Mouse (Mus musculus) heart, embryonic 14.5 days (tissue): ENCODE measurements around the gene Ocln. TPM values are rescaled to one million over a fixed set of nuclear protein-coding genes. Genes with fewer than 3 reads are reported as not detected.

Experiments
- ATAC-seq: fragments of 200-750 bp; cut with Nextera tagmentation; 2 replicates; pipeline ENCODE4 v1.8.0; 2017; ENCODE audit warnings: low read depth, moderate TSS enrichment; ENCODE audit not compliant: insufficient number of reproducible peaks, insufficient read depth, low FRiP score
- H3K27ac ChIP-seq, 2 experiments: fragments of 200-500 bp in 1 of 2; fragments of 300-500 bp in 1 of 2; sonication (generic) in 1 of 2; replicated peaks in 1 of 2; 2 replicates each; pipeline ENCODE4 v1.5.1; 2012 to 2014; ENCODE audit warnings: low read depth in 2 of 2, low read length in 2 of 2, control low read depth in 1 of 2, mild to moderate bottlenecking in 1 of 2, mixed read lengths in 1 of 2; ENCODE audit not compliant: control insufficient read depth in 1 of 2, insufficient read depth in 1 of 2
- H3K27me3 ChIP-seq: fragments of 300-500 bp; sonication (generic); 2 replicates; pipeline ENCODE4 v1.6.1; 2014; ENCODE audit warnings: mild to moderate bottlenecking, low read length, control low read depth; ENCODE audit not compliant: control insufficient read depth, insufficient read depth
- H3K36me3 ChIP-seq: fragments of 300-500 bp; sonication (generic); 2 replicates; pipeline ENCODE4 v1.6.1; 2014; ENCODE audit warnings: mild to moderate bottlenecking, control low read depth, low read length, mixed read lengths; ENCODE audit not compliant: control insufficient read depth, insufficient read depth
- H3K4me1 ChIP-seq, 2 experiments: fragments of 200-500 bp in 1 of 2; fragments of 300-500 bp in 1 of 2; sonication (generic) in 1 of 2; 2 replicates each; pipeline ENCODE4 v1.6.1; 2012 to 2014; ENCODE audit warnings: low read length in 2 of 2, control low read depth in 1 of 2, mixed read lengths in 1 of 2; ENCODE audit not compliant: control insufficient read depth in 2 of 2, insufficient read depth in 2 of 2
- H3K4me2 ChIP-seq: fragments of 300-500 bp; sonication (generic); 2 replicates; pipeline ENCODE4 v1.6.1; 2014; ENCODE audit warnings: mild to moderate bottlenecking, low read length
- H3K4me3 ChIP-seq, 2 experiments: fragments of 200-500 bp in 1 of 2; fragments of 300-500 bp in 1 of 2; sonication (generic) in 1 of 2; 2 replicates each; pipeline ENCODE4 v1.5.1; 2012 to 2014; ENCODE audit warnings: low read length in 2 of 2, mild to moderate bottlenecking in 2 of 2, control low read depth in 1 of 2, low read depth in 1 of 2, moderate library complexity in 1 of 2; ENCODE audit not compliant: control insufficient read depth in 1 of 2, insufficient read depth in 1 of 2
- H3K9ac ChIP-seq: fragments of 300-500 bp; sonication (generic); 2 replicates; pipeline ENCODE4 v1.6.1; 2014; ENCODE audit warnings: mild to moderate bottlenecking, low read length
- H3K9me3 ChIP-seq: fragments of 300-500 bp; sonication (generic); 2 replicates; pipeline ENCODE4 v1.6.1; 2016; ENCODE audit warnings: low read length, control low read depth; ENCODE audit not compliant: control insufficient read depth
- WGBS: fragments of 180-500 bp; shearing (Covaris S2); extraction: QIAGEN DNeasy Blood & Tissue Kit; methylation state at CpG from one replicate; pipeline ENCODE4 v1.1.7; 2014; 5-methylcytosine and 5-hydroxymethylcytosine counted together
- polyA plus RNA-seq: library from polyadenylated mRNA; unstranded; fragments of >200 nt; fragmentation: Nextera tagmentation; extraction: Ambion mirVana; gene quantifications from 2 replicates; pipeline ENCODE4 v1.2.1, GENCODE M21; 2014

The Ocln gene
- polyA plus RNA-seq, 1 experiment from 2014 or later: 2.1 TPM

GRCm38 (mm10) chr13:100543011-100543767 lies 9.3 kb downstream of the Ocln start:
- no peaks in the 10 kb centered on the region for H3K27me3 ChIP-seq
- peaks cover 4% of the 10 kb centered on the region; the same call in 1 of the 2 replicates for H3K9me3 ChIP-seq
- ATAC-seq: no peak
- H3K9ac ChIP-seq: no peak overlapping the region
- no peak overlapping the region for H3K4me2 ChIP-seq
- H3K4me1 ChIP-seq: no peaks in the 10 kb centered on the region; a peak in 1 of 4 replicates
- H3K4me3 ChIP-seq: no peak overlapping the region
- H3K36me3 ChIP-seq: no peaks in the 10 kb centered on the region
- WGBS: 60% methylated on average over 10 of the region's 10 CpGs
- H3K27ac ChIP-seq: no peak overlapping the region

GRCm38 (mm10) chr13:100536149-100536548 lies 16.4 kb downstream of the Ocln start:
- Histone ChIP-seq H3K4me3 (no peak overlapping the region), H3K9ac (no peak overlapping the region)

GRCm38 (mm10) chr13:100532788-100533365 lies 19.6 kb downstream of the Ocln start:
- Histone ChIP-seq H3K27me3 (no peaks in the 10 kb centered on the region), H3K27ac (no peak overlapping the region), H3K9ac (no peak overlapping the region), H3K36me3 (no peaks in the 10 kb centered on the region), H3K9me3 (0 out of 2 replicates have a peak, but pooled peaks cover 3% of the 10 kb centered on the region), H3K4me2 (no peak overlapping the region), H3K4me3 (no peak overlapping the region), H3K4me1 (no peaks in the 10 kb centered on the region; a peak in 2 of 4 replicates)
- no peak for ATAC-seq
- 44% methylated on average over 6 of the region's 6 CpGs for WGBS

More at GRCm38 (mm10) chr13:100536149-100536548, 16.4 kb downstream of the Ocln start:
- Histone ChIP-seq H3K36me3 (no peaks in the 10 kb centered on the region), H3K27ac (no peak overlapping the region), H3K4me2 (no peak overlapping the region), H3K27me3 (no peaks in the 10 kb centered on the region), H3K9me3 (no peaks in the 10 kb centered on the region), H3K4me1 (no peaks in the 10 kb centered on the region; a peak in 2 of 4 replicates)
- 75% methylated on average over 3 of the region's 3 CpGs for WGBS
- no peak for ATAC-seq

- no peak for ATAC-seq
- Histone ChIP-seq H3K9me3 (0 out of 2 replicates have a peak, but pooled peaks cover 3% of the 10 kb centered on the region), H3K4me1 (no peaks in the 10 kb centered on the region), H3K9ac (no peak overlapping the region), H3K27me3 (no peaks in the 10 kb centered on the region), H3K36me3 (no peaks in the 10 kb centered on the region), H3K4me3 (no peak overlapping the region), H3K4me2 (no peak overlapping the region), H3K27ac (peak overlapping the region in 1 of 2 experiments; percentile 33; a peak in 1 of 4 replicates)
- WGBS: 63% methylated on average over 6 of the region's 6 CpGs
These were observed 25.9 kb downstream of the Ocln start for GRCm38 (mm10) chr13:100526649-100527038.

GRCm38 (mm10) chr13:100525935-100526648 lies 26.4 kb downstream of the Ocln start:
- Histone ChIP-seq H3K9ac (no peak overlapping the region), H3K4me1 (no peaks in the 10 kb centered on the region), H3K36me3 (no peaks in the 10 kb centered on the region), H3K27me3 (no peaks in the 10 kb centered on the region), H3K4me3 (no peak overlapping the region), H3K27ac (peak overlapping the region; percentile 22 to 33; a peak in 1 of 4 replicates), H3K9me3 (0 out of 2 replicates have a peak, but pooled peaks cover 3% of the 10 kb centered on the region), H3K4me2 (no peak overlapping the region)
- WGBS: 70% methylated on average over 6 of the region's 6 CpGs
- no peak for ATAC-seq

GRCm38 (mm10) chr13:100524896-100525295 lies 27.6 kb downstream of the Ocln start:
- H3K4me1 ChIP-seq: no peaks in the 10 kb centered on the region
- no peaks in the 10 kb centered on the region for H3K36me3 ChIP-seq
- 0 out of 2 replicates have a peak, but pooled peaks cover 1% of the 10 kb centered on the region for H3K9me3 ChIP-seq
- no peaks in the 10 kb centered on the region for H3K27me3 ChIP-seq
- WGBS: 84% methylated on average over 6 of the region's 6 CpGs
- no peak for ATAC-seq
- no peak overlapping the region for H3K4me3 ChIP-seq
- H3K9ac ChIP-seq: no peak overlapping the region
- no peak overlapping the region for H3K4me2 ChIP-seq
- no peak overlapping the region for H3K27ac ChIP-seq

DNA sequence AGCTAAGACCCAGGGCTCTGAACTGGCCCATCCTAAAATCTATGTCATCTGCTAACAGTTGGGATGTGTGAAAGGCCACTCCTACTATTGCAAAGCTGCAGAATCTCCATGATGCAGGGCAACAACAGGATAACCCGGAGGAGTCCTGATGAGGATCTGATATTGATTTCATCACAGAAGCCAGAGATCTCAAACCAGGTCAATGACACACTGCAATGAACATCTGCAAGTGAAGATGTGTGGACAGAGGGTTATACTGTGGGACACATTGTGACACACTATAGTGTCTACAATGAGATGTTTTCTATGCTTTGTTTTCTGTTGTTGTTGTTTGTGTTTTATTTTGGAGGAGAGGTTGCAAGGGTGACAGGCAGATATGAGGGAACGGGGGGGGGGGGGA lies 28.8 kb downstream of the Ocln start:
- WGBS: 84% methylated on average over 2 of the region's 2 CpGs
- H3K9me3 ChIP-seq: no peaks in the 10 kb centered on the region
- H3K9ac ChIP-seq: no peak overlapping the region
- no peaks in the 10 kb centered on the region for H3K36me3 ChIP-seq
- ATAC-seq: no peak; the same call in 1 of the 2 replicates
- H3K27ac ChIP-seq: no peak overlapping the region
- no peaks in the 10 kb centered on the region for H3K4me1 ChIP-seq
- H3K4me2 ChIP-seq: no peak overlapping the region
- H3K27me3 ChIP-seq: no peaks in the 10 kb centered on the region
- no peak overlapping the region for H3K4me3 ChIP-seq
